24 mouse cellular contexts compared by ENCODE assay signal in genomic region chr1:88292057-88292456, GRCm38 (mm10). TPM values are rescaled to one million over a fixed set of nuclear protein-coding genes. Genes with fewer than 3 reads are reported as not detected.
DNase-seq lines count a peak whose midpoint lies in the region; ATAC-seq and TF ChIP-seq lines count a peak whose summit lies in the region.
"Had no signal": no experiment of that assay in that cellular context is flagged by ENCODE, and none has a peak within 500 bp of the region (broad histone marks: within the 10 kb centered on the region; RNA-seq: fewer than 3 reads in every experiment).

No protein-coding gene starts in this region.

- H3K36me3 ChIP-seq in forebrain, embryonic 10.5 days (replicated peaks): no peaks in the 10 kb centered on the region
- no peaks in the 10 kb centered on the region for H3K36me3 ChIP-seq in forebrain, postnatal 0 days (ENCODE audit: insufficient read depth)
- no peaks in the 10 kb centered on the region for H3K36me3 ChIP-seq in kidney, adult 2 months (ENCODE audit: control insufficient read depth, insufficient read depth, low read length)
- no peaks in the 10 kb centered on the region for H3K36me3 ChIP-seq in limb, embryonic 11.5 days (ENCODE audit: control insufficient read depth, insufficient read depth, low read length)
- H3K36me3 ChIP-seq: limb, embryonic 13.5 days; neural tube, embryonic 13.5 days; stomach, embryonic 15.5 days had no signal

- H3K27me3 ChIP-seq in forebrain, embryonic 10.5 days (ENCODE audit: poor library complexity, severe bottlenecking): no peaks in the 10 kb centered on the region
- H3K27me3 ChIP-seq in forebrain, postnatal 0 days (ENCODE audit: insufficient read depth, low read length): no peaks in the 10 kb centered on the region
- H3K27me3 ChIP-seq in kidney, adult 2 months (replicated peaks; ENCODE audit: control insufficient read depth, insufficient read depth, low read length): no peaks in the 10 kb centered on the region
- H3K27me3 ChIP-seq in limb, embryonic 11.5 days (ENCODE audit: control insufficient read depth, insufficient read depth, low read length): no peaks in the 10 kb centered on the region
- H3K27me3 ChIP-seq: forebrain, embryonic 13.5 days; limb, embryonic 13.5 days; neural tube, embryonic 13.5 days; stomach, embryonic 15.5 days had no signal

- no peak overlapping the region for H3K4me3 ChIP-seq in forebrain, embryonic 10.5 days
- H3K4me3 ChIP-seq in forebrain, postnatal 0 days (ENCODE audit: low read depth, low read length): no peak overlapping the region
- no peak overlapping the region for H3K4me3 ChIP-seq in kidney, adult 2 months (ENCODE audit: insufficient read depth, low read depth, low read length)
- no peak overlapping the region for H3K4me3 ChIP-seq in limb, embryonic 11.5 days (ENCODE audit: low read depth, low read length)
- H3K4me3 ChIP-seq: forebrain, embryonic 13.5 days; limb, embryonic 13.5 days; neural tube, embryonic 13.5 days; stomach, embryonic 15.5 days had no signal

- H3K4me2 ChIP-seq in forebrain, postnatal 0 days (ENCODE audit: low read depth): no peak overlapping the region
- H3K4me2 ChIP-seq in limb, embryonic 11.5 days (ENCODE audit: low read depth, severe bottlenecking): no peak overlapping the region
- H3K4me2 ChIP-seq: forebrain, embryonic 13.5 days; limb, embryonic 13.5 days; neural tube, embryonic 13.5 days; stomach, embryonic 15.5 days had no signal

- DNase-seq in forebrain, embryonic 10.5 days (ENCODE audit: extremely low spot score, low spot score): peak; percentile 15
- no peak for DNase-seq in forebrain, postnatal 0 days
- peak; percentile 12 for DNase-seq in kidney, adult 2 months
- no peak for DNase-seq in kidney, postnatal 4 days
- DNase-seq in A20 (ENCODE audit: low read depth, low spot score): peak; percentile 17
- DNase-seq in limb, embryonic 11.5 days (ENCODE audit: low spot score): peak; percentile 24
- no peak for DNase-seq in embryo, embryonic 9.5 days (ENCODE audit: extremely low spot score)
- no peak for DNase-seq in gastrocnemius, adult 8-10 months (ENCODE audit: low spot score in 2 of 2)
- DNase-seq: adrenal gland, adult 8-10 months; cerebellum, adult 8-10 months; heart, postnatal 4 days; lung, adult 18-20 months; lung, postnatal 36 days; right cerebral cortex, postnatal 14 days; thymus, adult 2 months had no signal

- no peak overlapping the region for H3K9ac ChIP-seq in forebrain, postnatal 0 days
- H3K9ac ChIP-seq in limb, embryonic 11.5 days (ENCODE audit: low read length): no peak overlapping the region
- H3K9ac ChIP-seq: forebrain, embryonic 13.5 days; limb, embryonic 13.5 days; neural tube, embryonic 13.5 days; stomach, embryonic 15.5 days had no signal

- no peak for ATAC-seq in forebrain, postnatal 0 days
- ATAC-seq in limb, embryonic 11.5 days (ENCODE audit: insufficient number of reproducible peaks, low FRiP score, low TSS enrichment, low read depth): no peak
- ATAC-seq: forebrain, embryonic 13.5 days had no signal

- TF ChIP-seq POLR2A in kidney, adult 2 months (IDR thresholded peaks at IDR 0.05; ENCODE audit: low read depth, low read length): no peak

- H3K27ac ChIP-seq in forebrain, embryonic 10.5 days: no peak overlapping the region
- no peak overlapping the region for H3K27ac ChIP-seq in forebrain, postnatal 0 days (ENCODE audit: low read depth, low read length)
- H3K27ac ChIP-seq in kidney, adult 2 months (ENCODE audit: insufficient read depth, low read depth, low read length): no peak overlapping the region
- H3K27ac ChIP-seq in limb, embryonic 11.5 days (replicated peaks; ENCODE audit: low read depth, low read length): no peak overlapping the region
- H3K27ac ChIP-seq: forebrain, embryonic 13.5 days; limb, embryonic 13.5 days; neural tube, embryonic 13.5 days; stomach, embryonic 15.5 days had no signal

- WGBS in forebrain, embryonic 10.5 days: 55% methylated on average over 2 of the region's 2 CpGs
- 58% methylated on average over 2 of the region's 2 CpGs for WGBS in forebrain, postnatal 0 days
- WGBS in kidney, adult 2 months: 56% methylated on average over 2 of the region's 2 CpGs
- WGBS in limb, embryonic 11.5 days: 50% methylated on average over 2 of the region's 2 CpGs

- no peak for TF ChIP-seq CTCF in forebrain, postnatal 0 days (IDR thresholded peaks at IDR 0.05; ENCODE audit: low read depth)
- no peak for TF ChIP-seq CTCF in kidney, adult 2 months (conservative IDR thresholded peaks at IDR 0.05; ENCODE audit: insufficient read depth, insufficient read length, low read depth, low read length)

- peaks cover 78% of the 10 kb centered on the region for H3K9me3 ChIP-seq in forebrain, embryonic 10.5 days
- H3K9me3 ChIP-seq in forebrain, postnatal 0 days (ENCODE audit: low read length): peaks cover 51% of the 10 kb centered on the region
- peaks cover 47% of the 10 kb centered on the region for H3K9me3 ChIP-seq in limb, embryonic 11.5 days (ENCODE audit: control insufficient read depth, low read length)
- H3K9me3 ChIP-seq: stomach, embryonic 15.5 days had no signal

- H3K4me1 ChIP-seq in forebrain, embryonic 10.5 days: no peaks in the 10 kb centered on the region
- H3K4me1 ChIP-seq in forebrain, postnatal 0 days (ENCODE audit: insufficient read depth): no peaks in the 10 kb centered on the region
- no peaks in the 10 kb centered on the region for H3K4me1 ChIP-seq in kidney, adult 2 months (ENCODE audit: control insufficient read depth, insufficient read depth, low read length)
- no peaks in the 10 kb centered on the region for H3K4me1 ChIP-seq in limb, embryonic 11.5 days (ENCODE audit: control insufficient read depth, insufficient read depth, low read length)
- H3K4me1 ChIP-seq: forebrain, embryonic 13.5 days; limb, embryonic 13.5 days; neural tube, embryonic 13.5 days; stomach, embryonic 15.5 days had no signal

RNA-seq across cellular contexts. Expression of gene Trpm8, which starts 14.6 kb away (rescaled TPM):
- not detected in 2 replicates for polyA plus RNA-seq in forebrain, embryonic 10.5 days (2016; fragmentation: Nextera tagmentation; extraction: Ambion mirVana)
- total RNA-seq in forebrain, postnatal 0 days (2014; rRNA removed): 0.38 TPM in 2 replicates
- 0.19 and 0.36 TPM in 2 replicates for polyA plus RNA-seq in forebrain, postnatal 0 days (2015; fragmentation: Nextera tagmentation; extraction: Ambion mirVana)
- polyA plus RNA-seq in kidney, adult 2 months (2012; rRNA removed): not detected in 2 replicates
- not detected in 2 replicates for polyA plus RNA-seq in limb, embryonic 11.5 days (2014; fragmentation: Nextera tagmentation; extraction: Ambion mirVana)
- total RNA-seq in gastrocnemius, adult 8-10 months (2022): not detected
- total RNA-seq: adrenal gland, adult 8-10 months; gastrocnemius, postnatal 4 days; heart, postnatal 4 days; megakaryocyte-erythroid progenitor cell, adult 5-6 weeks; monocyte, adult 5-6 weeks had no signal
- polyA plus RNA-seq: embryonic facial prominence, embryonic 11.5 days; limb, embryonic 13.5 days; spleen, adult 2 months; stomach, embryonic 15.5 days had no signal

RNA-seq across cellular contexts. Expression of gene Hjurp, which starts 14.6 kb away (rescaled TPM):
- 223 and 224 TPM in 2 replicates for polyA plus RNA-seq in forebrain, embryonic 10.5 days (2016; fragmentation: Nextera tagmentation; extraction: Ambion mirVana)
- 77.6 and 88.0 TPM in 2 replicates for total RNA-seq in forebrain, postnatal 0 days (2014; rRNA removed)
- 24.5 and 40.0 TPM in 2 replicates for polyA plus RNA-seq in forebrain, postnatal 0 days (2015; fragmentation: Nextera tagmentation; extraction: Ambion mirVana)
- polyA plus RNA-seq in kidney, adult 2 months (2012; rRNA removed): 12.8 and 14.5 TPM in 2 replicates
- 174 and 204 TPM in 2 replicates for polyA plus RNA-seq in limb, embryonic 11.5 days (2014; fragmentation: Nextera tagmentation; extraction: Ambion mirVana)
- 1 to 10 TPM; 4.4 to 6.3 (median 4.7) TPM for total RNA-seq in gastrocnemius, adult 8-10 months (2022)

Comparison
In these comparisons a context has a peak if more than half of its experiments do, and no peak if none do; other contexts are left out.
1. DNase-seq: peak in forebrain, embryonic 10.5 days (single experiment), kidney, adult 2 months (single experiment), A20 (single experiment) and limb, embryonic 11.5 days (single experiment); none in forebrain, postnatal 0 days (single experiment), kidney, postnatal 4 days (0 of 2), embryo, embryonic 9.5 days (single experiment) and gastrocnemius, adult 8-10 months (0 of 2).